Mouse (Mus musculus) lung, embryonic 15.5 days (tissue): Measurements from ENCODE around the gene Atp1b3. TPM values are rescaled to one million over a fixed set of nuclear protein-coding genes. Genes with fewer than 3 reads are reported as not detected.

Experiments used
- ATAC-seq: fragments of 200-750 bp; cut with Nextera tagmentation; 2 replicates; pipeline ENCODE4 v1.8.0; 2017; ENCODE audit warnings: moderate number of reproducible peaks, borderline replicate concordance; ENCODE audit not compliant: low FRiP score, low TSS enrichment; ENCODE audit errors: extremely low read depth
- H3K27ac ChIP-seq: fragments of 300-500 bp; sonication (generic); 2 replicates; pipeline ENCODE4 v1.5.1; 2015; ENCODE audit warnings: moderate library complexity, mild to moderate bottlenecking, inconsistent platforms
- H3K27me3 ChIP-seq: fragments of 300-500 bp; sonication (generic); 2 replicates; pipeline ENCODE4 v1.6.1; 2015; ENCODE audit warnings: inconsistent platforms
- H3K36me3 ChIP-seq: fragments of 300-500 bp; sonication (generic); 2 replicates; pipeline ENCODE4 v1.6.1; 2015; ENCODE audit warnings: inconsistent platforms
- H3K4me1 ChIP-seq: fragments of 300-500 bp; sonication (generic); 2 replicates; pipeline ENCODE4 v1.6.1; 2015; ENCODE audit warnings: inconsistent platforms
- H3K4me2 ChIP-seq: fragments of 300-500 bp; sonication (generic); 2 replicates; pipeline ENCODE4 v1.6.1; 2015; ENCODE audit warnings: inconsistent platforms, mild to moderate bottlenecking, moderate library complexity
- H3K4me3 ChIP-seq: fragments of 300-500 bp; sonication (generic); 2 replicates; pipeline ENCODE4 v1.5.1; 2015; ENCODE audit warnings: mild to moderate bottlenecking, inconsistent platforms
- H3K9ac ChIP-seq: fragments of 300-500 bp; sonication (generic); 2 replicates; pipeline ENCODE4 v1.6.1; 2015; ENCODE audit warnings: inconsistent platforms
- H3K9me3 ChIP-seq: fragments of 300-500 bp; sonication (generic); 2 replicates; pipeline ENCODE4 v1.6.1; 2016; ENCODE audit warnings: inconsistent platforms
- WGBS: fragments of 180-500 bp; shearing (Covaris S2); methylation state at CpG from one replicate; pipeline ENCODE4 v1.1.7; 2015; 5-methylcytosine and 5-hydroxymethylcytosine counted together
- polyA plus RNA-seq: library from polyadenylated mRNA; unstranded; fragments of >200 nt; fragmentation: Nextera tagmentation; extraction: Ambion mirVana; gene quantifications from 2 replicates; pipeline ENCODE4 v1.2.1, GENCODE M21; 2015

The Atp1b3 gene
- polyA plus RNA-seq, 1 experiment from 2014 or later = 197 TPM

GRCm38 (mm10) chr9:96322411-96323152 is 41.7 kb downstream of the Atp1b3 start:
- WGBS = 89% methylated on average over 15 of the region's 15 CpGs
- Histone ChIP-seq H3K4me3 (no peak overlapping the region), H3K27me3 (no peaks in the 10 kb centered on the region), H3K9ac (no peak overlapping the region), H3K4me1 (peaks cover 15% of the 10 kb centered on the region), H3K27ac (no peak overlapping the region), H3K36me3 (0 out of 2 replicates have a peak, but pooled peaks cover 9% of the 10 kb centered on the region), H3K4me2 (no peak overlapping the region), H3K9me3 (no peaks in the 10 kb centered on the region)
- ATAC-seq = no peak

GRCm38 (mm10) chr9:96320551-96320980 is 43.7 kb downstream of the Atp1b3 start:
- peak; percentile 47; the same call in 1 of the 2 replicates for ATAC-seq
- WGBS = 63% methylated on average over 6 of the region's 6 CpGs
- no peaks in the 10 kb centered on the region for H3K9me3 ChIP-seq
- H3K4me2 ChIP-seq = no peak overlapping the region
- H3K4me3 ChIP-seq = no peak overlapping the region
- H3K4me1 ChIP-seq = no peaks in the 10 kb centered on the region
- no peaks in the 10 kb centered on the region for H3K27me3 ChIP-seq
- H3K9ac ChIP-seq = no peak overlapping the region
- no peak overlapping the region for H3K27ac ChIP-seq
- 0 out of 2 replicates have a peak, but pooled peaks cover 11% of the 10 kb centered on the region for H3K36me3 ChIP-seq

GRCm38 (mm10) chr9:96319333-96319732 is 44.9 kb downstream of the Atp1b3 start:
- H3K9me3 ChIP-seq = no peaks in the 10 kb centered on the region
- H3K4me3 ChIP-seq = no peak overlapping the region
- ATAC-seq = no peak
- H3K27me3 ChIP-seq = no peaks in the 10 kb centered on the region
- no peaks in the 10 kb centered on the region for H3K4me1 ChIP-seq
- no peak overlapping the region for H3K9ac ChIP-seq
- 82% methylated on average over 5 of the region's 5 CpGs for WGBS
- no peak overlapping the region for H3K27ac ChIP-seq
- no peak overlapping the region for H3K4me2 ChIP-seq
- H3K36me3 ChIP-seq = 0 out of 2 replicates have a peak, but pooled peaks cover 11% of the 10 kb centered on the region

- WGBS = 91% methylated on average over 3 of the region's 3 CpGs
- Histone ChIP-seq H3K4me2 (no peak overlapping the region), H3K9me3 (no peaks in the 10 kb centered on the region), H3K36me3 (peaks cover 1% of the 10 kb centered on the region), H3K27me3 (no peaks in the 10 kb centered on the region), H3K9ac (no peak overlapping the region), H3K27ac (no peak overlapping the region), H3K4me1 (no peaks in the 10 kb centered on the region), H3K4me3 (no peak overlapping the region)
- no peak for ATAC-seq
Observed at GRCm38 (mm10) chr9:96312074-96312473, 52.2 kb downstream of the Atp1b3 start.

- Histone ChIP-seq H3K36me3 (peaks cover 6% of the 10 kb centered on the region), H3K4me1 (no peaks in the 10 kb centered on the region), H3K9ac (no peak overlapping the region), H3K4me3 (no peak overlapping the region), H3K27me3 (no peaks in the 10 kb centered on the region), H3K4me2 (no peak overlapping the region), H3K9me3 (no peaks in the 10 kb centered on the region), H3K27ac (no peak overlapping the region)
- WGBS = 93% methylated on average over 3 of the region's 3 CpGs
- no peak for ATAC-seq
Observed at GRCm38 (mm10) chr9:96308816-96309215, 55.4 kb downstream of the Atp1b3 start.

GRCm38 (mm10) chr9:96299324-96300008 is 64.8 kb downstream of the Atp1b3 start:
- Histone ChIP-seq H3K4me1 (no peaks in the 10 kb centered on the region), H3K4me2 (no peak overlapping the region), H3K36me3 (peaks cover 14% of the 10 kb centered on the region), H3K4me3 (no peak overlapping the region), H3K27ac (no peak overlapping the region), H3K9ac (no peak overlapping the region), H3K9me3 (no peaks in the 10 kb centered on the region), H3K27me3 (no peaks in the 10 kb centered on the region)
- no peak for ATAC-seq
- WGBS = 87% methylated on average over 3 of the region's 3 CpGs

GRCm38 (mm10) chr9:96292144-96292543 is 72.1 kb downstream of the Atp1b3 start:
- Histone ChIP-seq H3K27me3 (no peaks in the 10 kb centered on the region), H3K9me3 (no peaks in the 10 kb centered on the region), H3K27ac (no peak overlapping the region), H3K9ac (no peak overlapping the region), H3K36me3 (peaks cover 14% of the 10 kb centered on the region), H3K4me2 (no peak overlapping the region), H3K4me3 (no peak overlapping the region), H3K4me1 (no peaks in the 10 kb centered on the region)
- no peak for ATAC-seq
- WGBS = 98% methylated on average over 7 of the region's 7 CpGs

- H3K9ac ChIP-seq = no peak overlapping the region
- H3K4me1 ChIP-seq = no peaks in the 10 kb centered on the region
- H3K9me3 ChIP-seq = no peaks in the 10 kb centered on the region
- no peak overlapping the region for H3K27ac ChIP-seq
- no peaks in the 10 kb centered on the region for H3K36me3 ChIP-seq
- ATAC-seq = no peak
- WGBS = 20% methylated on average over 1 of the region's 1 CpGs
- H3K4me2 ChIP-seq = no peak overlapping the region
- H3K4me3 ChIP-seq = no peak overlapping the region
- H3K27me3 ChIP-seq = no peaks in the 10 kb centered on the region
Observed at GRCm38 (mm10) chr9:96284916-96285315, 79.3 kb downstream of the Atp1b3 start.

Other genes with a start within 250 kb of the Atp1b3 start
- gene Gk5, start 245.1 kb downstream of the Atp1b3 start, polyA plus RNA-seq = 3.1 and 4.2 TPM in 2 replicates
- gene Tfdp2, start 168.2 kb downstream of the Atp1b3 start, polyA plus RNA-seq = 38.8 and 39.7 TPM in 2 replicates
- 200 and 209 TPM in 2 replicates for gene Rnf7, start 114.2 kb upstream of the Atp1b3 start, polyA plus RNA-seq
- 0.39 and 0.65 TPM in 2 replicates for gene Gm28729, start 160.8 kb upstream of the Atp1b3 start, polyA plus RNA-seq